Mouse (Mus musculus) forebrain, embryonic 13.5 days (tissue): ENCODE measurements at regions not wholly inside any gene's neighbourhood (a gene's known extent, or its start where the extent isn't known, plus 50 kb on each side); places are given as distances from the start of the nearest gene placed in this dataset.
"Not testable (repeated sequence)": the region's sequence is repeated elsewhere in the genome, so short reads cannot be mapped to it uniquely, and the experiment has no call there.

ENCODE experiments used
- ATAC-seq: fragments of 200-750 bp; cut with Nextera tagmentation; 2 replicates; pipeline ENCODE4 v1.8.0; 2017
- H3K27ac ChIP-seq: fragments of 300-500 bp; sonication (generic); 2 replicates; pipeline ENCODE4 v1.5.1; 2015; ENCODE audit warnings: inconsistent platforms, mild to moderate bottlenecking, moderate library complexity
- H3K27me3 ChIP-seq: fragments of 300-500 bp; sonication (generic); 2 replicates; pipeline ENCODE4 v1.6.1; 2015; ENCODE audit warnings: mild to moderate bottlenecking, inconsistent platforms
- H3K36me3 ChIP-seq: fragments of 300-500 bp; sonication (generic); 2 replicates; pipeline ENCODE4 v1.6.1; 2015; ENCODE audit warnings: mild to moderate bottlenecking, inconsistent platforms; ENCODE audit not compliant: poor library complexity, severe bottlenecking
- H3K4me1 ChIP-seq: fragments of 300-500 bp; sonication (generic); 2 replicates; pipeline ENCODE4 v1.6.1; 2015; ENCODE audit warnings: inconsistent platforms
- H3K4me2 ChIP-seq: fragments of 300-500 bp; sonication (generic); 2 replicates; pipeline ENCODE4 v1.6.1; 2015; ENCODE audit warnings: inconsistent platforms, mild to moderate bottlenecking, moderate library complexity
- H3K4me3 ChIP-seq: fragments of 300-500 bp; sonication (generic); 2 replicates; pipeline ENCODE4 v1.5.1; 2015; ENCODE audit warnings: mild to moderate bottlenecking, inconsistent platforms
- H3K9ac ChIP-seq: fragments of 300-500 bp; sonication (generic); 2 replicates; pipeline ENCODE4 v1.6.1; 2015; ENCODE audit warnings: mild to moderate bottlenecking, inconsistent platforms
- H3K9me3 ChIP-seq: fragments of 300-500 bp; sonication (generic); replicated peaks from 2 replicates; pipeline ENCODE4 v1.6.1; 2016; ENCODE audit warnings: inconsistent platforms
- WGBS: fragments of 180-500 bp; shearing (Covaris S2); methylation state at CpG from one replicate; pipeline ENCODE4 v1.1.7; 2015; 5-methylcytosine and 5-hydroxymethylcytosine counted together

- ATAC-seq, result no peak
- Histone ChIP-seq H3K9ac (no peak overlapping the region), H3K9me3 (no peaks in the 10 kb centered on the region), H3K27me3 (no peaks in the 10 kb centered on the region), H3K27ac (no peak overlapping the region), H3K4me1 (no peaks in the 10 kb centered on the region), H3K4me2 (no peak overlapping the region), H3K4me3 (no peak overlapping the region), H3K36me3 (no peaks in the 10 kb centered on the region)
- 86% methylated on average over 3 of the region's 3 CpGs for WGBS
These were observed 1790.1 kb upstream of the 5930422O12Rik start for GRCm38 (mm10) chr8:31638417-31638816.

- no peaks in the 10 kb centered on the region for H3K4me1 ChIP-seq
- no peak overlapping the region for H3K4me3 ChIP-seq
- no peak overlapping the region for H3K27ac ChIP-seq
- no peaks in the 10 kb centered on the region for H3K36me3 ChIP-seq
- H3K9ac ChIP-seq, result no peak overlapping the region
- H3K27me3 ChIP-seq, result no peaks in the 10 kb centered on the region
- H3K4me2 ChIP-seq, result no peak overlapping the region
- H3K9me3 ChIP-seq, result no peaks in the 10 kb centered on the region
- ATAC-seq, result 0 out of 2 replicates have a peak, but pooled peaks have one; percentile 38
These were observed 1764.8 kb upstream of the 5930422O12Rik start for GRCm38 (mm10) chr8:31663717-31664116.

- Histone ChIP-seq H3K36me3 (no peaks in the 10 kb centered on the region), H3K9me3 (no peaks in the 10 kb centered on the region), H3K27me3 (no peaks in the 10 kb centered on the region), H3K4me1 (no peaks in the 10 kb centered on the region), H3K4me2 (no peak overlapping the region), H3K4me3 (no peak overlapping the region), H3K9ac (no peak overlapping the region), H3K27ac (no peak overlapping the region)
- ATAC-seq, result no peak
- 80% methylated on average over 4 of the region's 4 CpGs for WGBS
These were observed 1763.0 kb upstream of the 5930422O12Rik start for GRCm38 (mm10) chr8:31665485-31665884.

GRCm38 (mm10) chr8:31704168-31704567 lies 1724.3 kb upstream of the 5930422O12Rik start:
- no peaks in the 10 kb centered on the region for H3K9me3 ChIP-seq
- H3K4me2 ChIP-seq, result no peak overlapping the region
- no peak overlapping the region for H3K9ac ChIP-seq
- H3K36me3 ChIP-seq, result no peaks in the 10 kb centered on the region
- no peaks in the 10 kb centered on the region for H3K27me3 ChIP-seq
- H3K4me3 ChIP-seq, result no peak overlapping the region
- WGBS, result 75% methylated on average over 2 of the region's 2 CpGs
- no peak overlapping the region for H3K27ac ChIP-seq
- no peak for ATAC-seq
- no peaks in the 10 kb centered on the region for H3K4me1 ChIP-seq

GRCm38 (mm10) chr8:31713321-31714076 lies 1715.0 kb upstream of the 5930422O12Rik start:
- H3K9ac ChIP-seq, result no peak overlapping the region
- H3K4me1 ChIP-seq, result no peaks in the 10 kb centered on the region
- no peaks in the 10 kb centered on the region for H3K27me3 ChIP-seq
- 79% methylated on average over 15 of the region's 15 CpGs for WGBS
- no peak overlapping the region for H3K4me3 ChIP-seq
- no peaks in the 10 kb centered on the region for H3K36me3 ChIP-seq
- H3K9me3 ChIP-seq, result no peaks in the 10 kb centered on the region
- peak; percentile 77 for ATAC-seq
- H3K4me2 ChIP-seq, result no peak overlapping the region
- peak overlapping the region; percentile 48 for H3K27ac ChIP-seq

GRCm38 (mm10) chr8:31714077-31714458 lies 1714.4 kb upstream of the 5930422O12Rik start:
- Histone ChIP-seq H3K27me3 (no peaks in the 10 kb centered on the region), H3K36me3 (no peaks in the 10 kb centered on the region), H3K27ac (peak overlapping the region; percentile 48; the same call in 1 of the 2 replicates), H3K4me3 (no peak overlapping the region), H3K4me2 (no peak overlapping the region), H3K9me3 (no peaks in the 10 kb centered on the region), H3K4me1 (no peaks in the 10 kb centered on the region), H3K9ac (no peak overlapping the region)
- peak; percentile 58; the same call in 1 of the 2 replicates for ATAC-seq
- 55% methylated on average over 2 of the region's 2 CpGs for WGBS

- Histone ChIP-seq H3K4me1 (0 out of 2 replicates have a peak, but pooled peaks cover 5% of the 10 kb centered on the region), H3K27me3 (no peaks in the 10 kb centered on the region), H3K9me3 (no peaks in the 10 kb centered on the region), H3K27ac (no peak overlapping the region), H3K9ac (no peak overlapping the region), H3K4me2 (no peak overlapping the region), H3K36me3 (no peaks in the 10 kb centered on the region), H3K4me3 (no peak overlapping the region)
- no peak for ATAC-seq
- 80% methylated on average over 3 of the region's 3 CpGs for WGBS
These were observed 1708.5 kb upstream of the 5930422O12Rik start for GRCm38 (mm10) chr8:31720021-31720420.

GRCm38 (mm10) chr8:31720585-31720984 lies 1707.9 kb upstream of the 5930422O12Rik start:
- no peak overlapping the region for H3K4me3 ChIP-seq
- ATAC-seq, result no peak
- WGBS, result 37% methylated on average over 3 of the region's 3 CpGs
- H3K9me3 ChIP-seq, result no peaks in the 10 kb centered on the region
- no peak overlapping the region for H3K27ac ChIP-seq
- 0 out of 2 replicates have a peak, but pooled peaks cover 5% of the 10 kb centered on the region for H3K4me1 ChIP-seq
- H3K4me2 ChIP-seq, result no peak overlapping the region
- no peak overlapping the region for H3K9ac ChIP-seq
- no peaks in the 10 kb centered on the region for H3K27me3 ChIP-seq
- H3K36me3 ChIP-seq, result no peaks in the 10 kb centered on the region

GRCm38 (mm10) chr8:31725430-31725829 lies 1703.1 kb upstream of the 5930422O12Rik start:
- Histone ChIP-seq H3K36me3 (no peaks in the 10 kb centered on the region), H3K9me3 (no peaks in the 10 kb centered on the region), H3K27ac (no peak overlapping the region), H3K9ac (no peak overlapping the region), H3K4me1 (0 out of 2 replicates have a peak, but pooled peaks cover 4% of the 10 kb centered on the region), H3K4me2 (no peak overlapping the region), H3K27me3 (no peaks in the 10 kb centered on the region), H3K4me3 (no peak overlapping the region)
- no peak for ATAC-seq
- 87% methylated on average over 3 of the region's 3 CpGs for WGBS

GRCm38 (mm10) chr8:31735610-31736009 lies 1692.9 kb upstream of the 5930422O12Rik start:
- Histone ChIP-seq H3K4me2 (no peak overlapping the region), H3K4me3 (no peak overlapping the region), H3K4me1 (no peaks in the 10 kb centered on the region), H3K36me3 (no peaks in the 10 kb centered on the region), H3K9me3 (no peaks in the 10 kb centered on the region), H3K9ac (no peak overlapping the region), H3K27ac (no peak overlapping the region), H3K27me3 (no peaks in the 10 kb centered on the region)
- no peak for ATAC-seq
- WGBS, result 86% methylated on average over 2 of the region's 2 CpGs

- not testable (repeated sequence) for H3K27me3 ChIP-seq, ATAC-seq, H3K4me1 ChIP-seq, H3K4me3 ChIP-seq, H3K36me3 ChIP-seq, H3K27ac ChIP-seq, H3K9me3 ChIP-seq, H3K4me2 ChIP-seq, H3K9ac ChIP-seq
- 91% methylated on average over 6 of the region's 6 CpGs for WGBS
These were observed 1691.2 kb upstream of the 5930422O12Rik start for GRCm38 (mm10) chr8:31737314-31737713.

GRCm38 (mm10) chr8:31746855-31747254 lies 1681.7 kb upstream of the 5930422O12Rik start:
- H3K27ac ChIP-seq, result no peak overlapping the region
- no peak for ATAC-seq
- no peaks in the 10 kb centered on the region for H3K27me3 ChIP-seq
- no peak overlapping the region for H3K9ac ChIP-seq
- no peak overlapping the region for H3K4me2 ChIP-seq
- no peak overlapping the region for H3K4me3 ChIP-seq
- H3K9me3 ChIP-seq, result no peaks in the 10 kb centered on the region
- H3K36me3 ChIP-seq, result no peaks in the 10 kb centered on the region
- no peaks in the 10 kb centered on the region for H3K4me1 ChIP-seq

GRCm38 (mm10) chr8:31749974-31750373 lies 1678.5 kb upstream of the 5930422O12Rik start:
- no peak for ATAC-seq
- 0 out of 2 replicates have a peak, but pooled peaks cover 5% of the 10 kb centered on the region for H3K4me1 ChIP-seq
- no peaks in the 10 kb centered on the region for H3K9me3 ChIP-seq
- no peaks in the 10 kb centered on the region for H3K36me3 ChIP-seq
- 58% methylated on average over 2 of the region's 2 CpGs for WGBS
- H3K4me3 ChIP-seq, result no peak overlapping the region
- no peak overlapping the region for H3K4me2 ChIP-seq
- H3K27me3 ChIP-seq, result no peaks in the 10 kb centered on the region
- H3K27ac ChIP-seq, result no peak overlapping the region
- no peak overlapping the region for H3K9ac ChIP-seq
